8 mouse cellular contexts compared by ENCODE assay signal in genomic region chr10:128367899-128368401, GRCm38 (mm10). TPM values are rescaled to one million over a fixed set of nuclear protein-coding genes. Genes with fewer than 3 reads are reported as not detected.
DNase-seq lines count a peak whose midpoint lies in the region; ATAC-seq lines count a peak whose summit lies in the region.

No protein-coding gene starts in this region.

- peak overlapping the region; percentile 79 for H3K4me2 ChIP-seq in lung, embryonic 16.5 days (ENCODE audit: low read depth, low read length)
- H3K4me2 ChIP-seq in neural tube, embryonic 15.5 days, result peak overlapping the region; percentile 93

- H3K27ac ChIP-seq in lung, embryonic 16.5 days (ENCODE audit: low read length), result peak overlapping the region; percentile 96
- peak overlapping the region; percentile 88 for H3K27ac ChIP-seq in forebrain, embryonic 10.5 days
- H3K27ac ChIP-seq in neural tube, embryonic 15.5 days (replicated peaks), result peak overlapping the region; percentile 98

- no peak for ATAC-seq in lung, embryonic 16.5 days (ENCODE audit: low read depth)
- no peak for ATAC-seq in neural tube, embryonic 15.5 days (ENCODE audit: low FRiP score)
- no peak for ATAC-seq in cerebellum, adult (ENCODE audit: insufficient number of reproducible peaks, low FRiP score, low TSS enrichment)

- no peaks in the 10 kb centered on the region for H3K9me3 ChIP-seq in lung, embryonic 16.5 days (ENCODE audit: control insufficient read depth, low read length)
- no peaks in the 10 kb centered on the region for H3K9me3 ChIP-seq in forebrain, embryonic 10.5 days
- no peaks in the 10 kb centered on the region for H3K9me3 ChIP-seq in neural tube, embryonic 15.5 days (replicated peaks)

- WGBS in lung, embryonic 16.5 days, result 16% methylated on average over 19 of the region's 19 CpGs
- 18% methylated on average over 19 of the region's 19 CpGs for WGBS in forebrain, embryonic 10.5 days
- 12% methylated on average over 19 of the region's 19 CpGs for WGBS in neural tube, embryonic 15.5 days

- H3K4me3 ChIP-seq in lung, embryonic 16.5 days (ENCODE audit: low read length), result peak overlapping the region; percentile 76
- H3K4me3 ChIP-seq in forebrain, embryonic 10.5 days, result peak overlapping the region; percentile 75
- H3K4me3 ChIP-seq in neural tube, embryonic 15.5 days (replicated peaks), result peak overlapping the region; percentile 75

- no peak for DNase-seq in lung, postnatal 4 days
- no peak for DNase-seq in forebrain, embryonic 10.5 days (ENCODE audit: extremely low spot score, low spot score)
- DNase-seq in kidney, postnatal 36 days, result peak; percentile 82 to 87
- DNase-seq in embryo, embryonic 11 days, result no peak
- DNase-seq in cerebellum, adult 8-10 months, result no peak

- H3K36me3 ChIP-seq in lung, embryonic 16.5 days (ENCODE audit: control insufficient read depth, insufficient read depth, low read length), result peaks cover 8% of the 10 kb centered on the region
- peaks cover 34% of the 10 kb centered on the region for H3K36me3 ChIP-seq in forebrain, embryonic 10.5 days (replicated peaks)
- H3K36me3 ChIP-seq in neural tube, embryonic 15.5 days, result peaks cover 23% of the 10 kb centered on the region

- peaks cover 14% of the 10 kb centered on the region for H3K4me1 ChIP-seq in lung, embryonic 16.5 days (replicated peaks; ENCODE audit: control insufficient read depth, insufficient read depth, low read length)
- peaks cover 21% of the 10 kb centered on the region for H3K4me1 ChIP-seq in forebrain, embryonic 10.5 days
- peaks cover 26% of the 10 kb centered on the region for H3K4me1 ChIP-seq in neural tube, embryonic 15.5 days

- peak overlapping the region; percentile 79 for H3K9ac ChIP-seq in lung, embryonic 16.5 days (ENCODE audit: low read length)
- H3K9ac ChIP-seq in neural tube, embryonic 15.5 days (replicated peaks), result peak overlapping the region; percentile 75

- no peaks in the 10 kb centered on the region for H3K27me3 ChIP-seq in lung, embryonic 16.5 days (ENCODE audit: control insufficient read depth, insufficient read depth, low read depth, low read length)
- H3K27me3 ChIP-seq in forebrain, embryonic 10.5 days (ENCODE audit: poor library complexity, severe bottlenecking), result no peaks in the 10 kb centered on the region
- no peaks in the 10 kb centered on the region for H3K27me3 ChIP-seq in neural tube, embryonic 15.5 days (replicated peaks)

RNA-seq across cellular contexts. Expression of gene Coq10a, which starts 0.8 kb away (rescaled TPM):
- 3.7 and 4.6 TPM in 2 replicates for polyA plus RNA-seq in lung, embryonic 16.5 days (2015; fragmentation: Nextera tagmentation; extraction: Ambion mirVana)
- polyA plus RNA-seq in forebrain, embryonic 10.5 days (2016; fragmentation: Nextera tagmentation; extraction: Ambion mirVana), result 9.2 and 10.1 TPM in 2 replicates
- polyA plus RNA-seq in neural tube, embryonic 15.5 days (2015; fragmentation: Nextera tagmentation; extraction: Ambion mirVana), result 34.6 and 40.8 TPM in 2 replicates

RNA-seq across cellular contexts. Expression of gene Ankrd52, which starts 9.0 kb away (rescaled TPM):
- polyA plus RNA-seq in lung, embryonic 16.5 days (2015; fragmentation: Nextera tagmentation; extraction: Ambion mirVana), result 8.4 and 9.6 TPM in 2 replicates
- polyA plus RNA-seq in forebrain, embryonic 10.5 days (2016; fragmentation: Nextera tagmentation; extraction: Ambion mirVana), result 11.1 and 13.1 TPM in 2 replicates
- polyA plus RNA-seq in neural tube, embryonic 15.5 days (2015; fragmentation: Nextera tagmentation; extraction: Ambion mirVana), result 11.2 and 13.1 TPM in 2 replicates

RNA-seq across cellular contexts. Expression of gene Cs, which starts 30.4 kb away (rescaled TPM):
- 171 TPM in 2 replicates for polyA plus RNA-seq in lung, embryonic 16.5 days (2015; fragmentation: Nextera tagmentation; extraction: Ambion mirVana)
- polyA plus RNA-seq in forebrain, embryonic 10.5 days (2016; fragmentation: Nextera tagmentation; extraction: Ambion mirVana), result 256 and 265 TPM in 2 replicates
- 268 and 273 TPM in 2 replicates for polyA plus RNA-seq in neural tube, embryonic 15.5 days (2015; fragmentation: Nextera tagmentation; extraction: Ambion mirVana)

RNA-seq across cellular contexts. Expression of gene Slc39a5, which starts 33.1 kb away (rescaled TPM):
- 0.13 and 1.0 TPM in 2 replicates for polyA plus RNA-seq in lung, embryonic 16.5 days (2015; fragmentation: Nextera tagmentation; extraction: Ambion mirVana)
- polyA plus RNA-seq in forebrain, embryonic 10.5 days (2016; fragmentation: Nextera tagmentation; extraction: Ambion mirVana), result 0.30 TPM in 1 of 2 replicates, not detected in the other
- 0.68 and 4.4 TPM in 2 replicates for polyA plus RNA-seq in neural tube, embryonic 15.5 days (2015; fragmentation: Nextera tagmentation; extraction: Ambion mirVana)

RNA-seq across cellular contexts. Expression of gene Nabp2, which starts 43.3 kb away (rescaled TPM):
- 67.7 and 74.5 TPM in 2 replicates for polyA plus RNA-seq in lung, embryonic 16.5 days (2015; fragmentation: Nextera tagmentation; extraction: Ambion mirVana)
- 161 and 164 TPM in 2 replicates for polyA plus RNA-seq in forebrain, embryonic 10.5 days (2016; fragmentation: Nextera tagmentation; extraction: Ambion mirVana)
- polyA plus RNA-seq in neural tube, embryonic 15.5 days (2015; fragmentation: Nextera tagmentation; extraction: Ambion mirVana), result 128 and 133 TPM in 2 replicates

Comparison
In these comparisons a context has a peak if more than half of its experiments do, and no peak if none do; other contexts are left out.
1. DNase-seq: peak in kidney, postnatal 36 days (2 of 2); none in lung, postnatal 4 days (0 of 2), forebrain, embryonic 10.5 days (single experiment), embryo, embryonic 11 days (single experiment) and cerebellum, adult 8-10 months (single experiment).
2. Peak in every context shown above with its lines, with median percentiles within 50 percentile points of each other: H3K27ac ChIP-seq and H3K4me3 ChIP-seq.